Comparison of ENCODE assay signal across 7 mouse cellular contexts in the genomic region with DNA sequence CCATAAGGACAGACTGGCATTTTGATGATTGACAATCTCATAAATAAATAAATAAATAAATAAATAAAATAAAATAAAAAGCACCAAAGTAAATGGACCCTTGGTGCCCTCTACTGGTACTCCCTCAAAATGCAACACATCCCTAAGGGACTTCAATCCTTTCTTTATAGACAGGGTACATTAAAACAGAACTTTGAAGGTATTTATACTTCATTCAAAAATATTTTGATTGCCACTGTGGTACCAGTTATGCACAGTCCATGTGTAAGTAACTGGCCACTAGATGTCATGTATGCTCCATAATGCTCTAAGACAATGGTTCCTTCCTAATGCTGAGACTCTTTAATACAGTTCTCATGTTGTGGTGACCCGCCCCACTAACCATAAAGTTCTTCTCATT. TPM values are rescaled to one million over a fixed set of nuclear protein-coding genes. Genes with fewer than 3 reads are reported as not detected.
A peak's percentile ranks its signal among the peaks of the same experiment; 100 is the strongest.
DNase-seq lines count a peak whose midpoint lies in the region; TF ChIP-seq lines count a peak whose summit lies in the region.

No protein-coding gene starts in this region.

- H3K27ac ChIP-seq in kidney, adult 2 months (ENCODE audit: insufficient read depth, low read depth, low read length), result no peak overlapping the region
- H3K27ac ChIP-seq in MEL (ENCODE audit: control insufficient read depth, low read depth, low read length), result no peak overlapping the region

- no peak for TF ChIP-seq CTCF in kidney, adult 2 months (conservative IDR thresholded peaks at IDR 0.05; ENCODE audit: insufficient read depth, insufficient read length, low read depth, low read length)
- peak in 2 of 3 experiments; percentile 44 to 46; a peak in 4 of 6 replicates for TF ChIP-seq CTCF in MEL (IDR thresholded peaks at IDR 0.05 in 2 of 3, conservative IDR thresholded peaks at IDR 0.05 in 1 of 3; ENCODE audit: control insufficient read depth in 1 of 3, insufficient read depth in 1 of 3, low read depth in 2 of 3, low read length in 3 of 3, poor library complexity in 1 of 3, severe bottlenecking in 1 of 3)

- H3K36me3 ChIP-seq in kidney, adult 2 months (ENCODE audit: control insufficient read depth, insufficient read depth, low read length), result no peaks in the 10 kb centered on the region
- H3K36me3 ChIP-seq in MEL (ENCODE audit: control insufficient read depth in 1 of 2, insufficient read depth in 2 of 2, low read length in 2 of 2), result peaks cover 0 to 23% of the 10 kb centered on the region in 2 experiments; a peak in 2 of 4 replicates

- H3K27me3 ChIP-seq in kidney, adult 2 months (replicated peaks; ENCODE audit: control insufficient read depth, insufficient read depth, low read length), result no peaks in the 10 kb centered on the region
- H3K27me3 ChIP-seq in MEL (ENCODE audit: control insufficient read depth in 1 of 2, insufficient read depth in 2 of 2, low read length in 2 of 2), result no peaks in the 10 kb centered on the region

- peak; percentile 53 for DNase-seq in kidney, adult 2 months
- no peak for DNase-seq in kidney, adult 11 months
- peak; percentile 42 for DNase-seq in CD4-positive helper T cell, adult 2 months (ENCODE audit: low read depth, low spot score)
- DNase-seq in MEL (ENCODE audit: low read depth, low spot score), result peak; percentile 43
- peak; percentile 28 for DNase-seq in forelimb bud, embryonic 11.5 days (ENCODE audit: low read depth, low spot score)
- peak; percentile 65 for DNase-seq in lung, postnatal 14 days
- no peak for DNase-seq in frontal cortex, postnatal 10 days (ENCODE audit: low spot score in 2 of 2)

- TF ChIP-seq EP300 in MEL (IDR thresholded peaks at IDR 0.05; ENCODE audit: low read depth in 1 of 2, low read length in 2 of 2), result no peak

- no peak overlapping the region for H3K9ac ChIP-seq in MEL (ENCODE audit: control insufficient read depth, low read depth, low read length, poor library complexity, severe bottlenecking)

- WGBS in kidney, adult 2 months, result 95% methylated on average over 1 of the region's 1 CpGs

- H3K79me2 ChIP-seq in MEL (ENCODE audit: control insufficient read depth, insufficient read depth, low read length, poor library complexity), result no peaks in the 10 kb centered on the region; the same call in 1 of the 2 replicates

- TF ChIP-seq POLR2A in kidney, adult 2 months (IDR thresholded peaks at IDR 0.05; ENCODE audit: low read depth, low read length), result no peak
- no peak for TF ChIP-seq POLR2A in MEL (IDR thresholded peaks at IDR 0.05; ENCODE audit: control insufficient read depth in 1 of 2, insufficient read depth in 1 of 2, low read depth in 1 of 2, low read length in 2 of 2, poor library complexity in 1 of 2)

- TF ChIP-seq RAD21 in MEL (IDR thresholded peaks at IDR 0.05; ENCODE audit: low read depth, low read length), result peak; percentile 1; the same call in 1 of the 2 replicates

- H3K4me1 ChIP-seq in kidney, adult 2 months (ENCODE audit: control insufficient read depth, insufficient read depth, low read length), result no peaks in the 10 kb centered on the region
- no peaks in the 10 kb centered on the region for H3K4me1 ChIP-seq in MEL (ENCODE audit: control insufficient read depth in 1 of 2, insufficient read depth in 2 of 2, low read length in 2 of 2)

- H3K9me3 ChIP-seq in MEL (replicated peaks; ENCODE audit: insufficient read depth, low read length), result no peaks in the 10 kb centered on the region

- no peak overlapping the region for H3K4me3 ChIP-seq in kidney, adult 2 months (ENCODE audit: insufficient read depth, low read depth, low read length)
- no peak overlapping the region for H3K4me3 ChIP-seq in MEL (ENCODE audit: control insufficient read depth in 1 of 2, insufficient read depth in 1 of 2, low read depth in 2 of 2, low read length in 2 of 2)

TF ChIP-seq in MEL, 35 proteins besides CTCF, POLR2A, EP300 and RAD21:
- TF ChIP-seq TBP (IDR thresholded peaks at IDR 0.05; ENCODE audit: low read depth, low read length) (no peak), POLR2AphosphoS2 (IDR thresholded peaks at IDR 0.05; ENCODE audit: low read length) (no peak), ETS1 (IDR thresholded peaks at IDR 0.05; ENCODE audit: low read depth, low read length) (no peak), MXI1 (IDR thresholded peaks at IDR 0.05; ENCODE audit: low read depth, low read length) (no peak), CHD1 (IDR thresholded peaks at IDR 0.05; ENCODE audit: low read depth, low read length) (no peak), MYC (IDR thresholded peaks at IDR 0.05; ENCODE audit: low read depth, low read length) (no peak), MYB (IDR thresholded peaks at IDR 0.05; ENCODE audit: low read depth, low read length) (no peak), MEF2A (IDR thresholded peaks at IDR 0.05; ENCODE audit: extremely low read depth, insufficient replicate concordance, low read depth, low read length, poor library complexity, severe bottlenecking) (no peak), MAZ (IDR thresholded peaks at IDR 0.05; ENCODE audit: low read depth, low read length) (no peak), JUND (IDR thresholded peaks at IDR 0.05; ENCODE audit: low read depth, low read length) (no peak), GATA1 (IDR thresholded peaks at IDR 0.05; ENCODE audit: low read depth, low read length) (no peak), TCF12 (IDR thresholded peaks at IDR 0.05; ENCODE audit: low read depth, low read length) (no peak), ZC3H11A (IDR thresholded peaks at IDR 0.05; ENCODE audit: low read depth, low read length) (no peak), ZMIZ1 (IDR thresholded peaks at IDR 0.05; ENCODE audit: low read depth, low read length) (no peak), SIN3A (IDR thresholded peaks at IDR 0.05; ENCODE audit: low read length) (no peak), ZKSCAN1 (IDR thresholded peaks at IDR 0.05; ENCODE audit: low read depth, low read length) (no peak), BHLHE40 (IDR thresholded peaks at IDR 0.05; ENCODE audit: borderline replicate concordance, low read depth, low read length) (no peak)

RNA-seq across cellular contexts. Expression of a gene that starts 12.5 kb away (rescaled TPM):
- polyA plus RNA-seq in kidney, adult 2 months (2012; rRNA removed), result 0.14 and 0.33 TPM in 2 replicates
- 16.6 and 25.2 TPM in 2 replicates for total RNA-seq in MEL (2012; rRNA removed)
- polyA plus RNA-seq in MEL (2012; ENCODE audit: insufficient read depth in 1 of 2, insufficient read length in 2 of 2, low read depth in 1 of 2, low replicate concordance in 2 of 2, missing spikeins in 1 of 2), result 10 to 100 TPM; 34.5 to 63.2 TPM

RNA-seq across cellular contexts. Expression of a gene that starts 52.6 kb away (rescaled TPM):
- 11.2 and 11.4 TPM in 2 replicates for polyA plus RNA-seq in kidney, adult 2 months (2012; rRNA removed)
- total RNA-seq in MEL (2012; rRNA removed), result 0.23 and 0.62 TPM in 2 replicates
- polyA plus RNA-seq in MEL (2012; ENCODE audit: insufficient read depth in 1 of 2, insufficient read length in 2 of 2, low read depth in 1 of 2, low replicate concordance in 2 of 2, missing spikeins in 1 of 2), result 1 to 10 TPM in 1 of 2 experiments, not detected in 1; 1.0 TPM

Comparison
In these comparisons a context has a peak if more than half of its experiments do, and no peak if none do; other contexts are left out.
1. DNase-seq: peak in kidney, adult 2 months (single experiment), CD4-positive helper T cell, adult 2 months (single experiment), MEL (single experiment), forelimb bud, embryonic 11.5 days (single experiment) and lung, postnatal 14 days (single experiment); none in kidney, adult 11 months (single experiment) and frontal cortex, postnatal 10 days (0 of 2).
2. RNA of a gene that starts 12.5 kb away (polyA plus RNA-seq): 34.5 to 63.2 TPM in MEL; 0.14 to 0.33 TPM in kidney, adult 2 months; every median in the first group is over 10 times any median in the second.